ENCODE assay signal across 8 mouse cellular contexts in the genomic region with DNA sequence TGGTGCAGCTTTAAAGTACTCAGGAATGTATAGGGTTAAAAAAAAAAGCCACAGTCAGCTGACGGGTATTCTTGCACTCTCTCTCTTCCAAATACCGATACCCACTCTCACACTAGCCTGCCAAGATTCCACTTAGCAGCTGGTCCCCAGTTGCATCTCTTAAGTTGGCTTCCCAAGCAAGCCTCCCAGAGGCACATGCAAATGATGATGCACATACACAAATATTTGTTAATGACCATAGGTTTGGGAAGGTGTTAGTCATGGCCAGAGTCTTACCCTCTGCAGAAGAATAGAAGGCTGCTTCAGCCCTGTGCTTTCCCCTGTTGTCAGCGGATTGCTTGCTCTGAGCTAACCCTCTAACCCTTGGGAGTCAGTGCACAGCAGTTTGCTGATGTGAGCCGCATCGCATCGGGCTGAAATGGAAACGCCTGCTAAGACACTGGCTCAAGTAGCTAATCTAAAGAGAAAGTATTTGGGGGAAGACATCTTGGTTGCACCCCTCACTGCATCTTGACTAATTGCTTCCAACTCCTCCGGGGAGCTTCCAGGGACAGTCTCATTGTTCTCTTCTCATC. TPM values are rescaled to one million over a fixed set of nuclear protein-coding genes. Genes with fewer than 3 reads are reported as not detected.
DNase-seq lines count a peak whose midpoint lies in the region; ATAC-seq lines count a peak whose summit lies in the region.

No protein-coding gene starts in this region.

- intact Hi-C loops in left cerebral cortex, postnatal 36 days (cut with DNase I), result no loop called here

- H3K36me3 ChIP-seq in kidney, embryonic 16.5 days (ENCODE audit: insufficient read depth, low read length), result no peaks in the 10 kb centered on the region
- H3K36me3 ChIP-seq in forebrain, embryonic 11.5 days (ENCODE audit: control insufficient read depth, insufficient read depth, low read length), result no peaks in the 10 kb centered on the region

- no peak for DNase-seq in kidney, adult 18-20 months
- DNase-seq in forebrain, embryonic 11.5 days (ENCODE audit: low spot score), result no peak
- peak; percentile 39 for DNase-seq in heart, postnatal 4 days
- peak; percentile 68 to 73 for DNase-seq in left cerebral cortex, postnatal 36 days (ENCODE audit: low spot score in 2 of 2)
- peak; percentile 54 to 68 for DNase-seq in right cerebral cortex, postnatal 36 days (ENCODE audit: low spot score in 2 of 2)
- no peak for DNase-seq in urinary bladder, postnatal 25 days (ENCODE audit: low spot score)
- no peak for DNase-seq in testis, postnatal 14 days (ENCODE audit: low spot score)

- peak; percentile 54; the same call in 1 of the 2 replicates for ATAC-seq in kidney, embryonic 16.5 days (ENCODE audit: low FRiP score, low TSS enrichment)
- ATAC-seq in forebrain, embryonic 11.5 days (replicated peaks; ENCODE audit: low FRiP score), result peak; percentile 63

- no peak overlapping the region for H3K9ac ChIP-seq in kidney, embryonic 16.5 days (replicated peaks; ENCODE audit: low read length)
- no peak overlapping the region for H3K9ac ChIP-seq in forebrain, embryonic 11.5 days (ENCODE audit: low read length)

- no peaks in the 10 kb centered on the region for H3K27me3 ChIP-seq in kidney, embryonic 16.5 days (ENCODE audit: insufficient read depth, low read length)
- H3K27me3 ChIP-seq in forebrain, embryonic 11.5 days (ENCODE audit: control insufficient read depth, insufficient read depth, low read length), result no peaks in the 10 kb centered on the region

- H3K4me2 ChIP-seq in kidney, embryonic 16.5 days (replicated peaks; ENCODE audit: low read depth, low read length), result peak overlapping the region; percentile 26
- peak overlapping the region; percentile 36; the same call in 1 of the 2 replicates for H3K4me2 ChIP-seq in forebrain, embryonic 11.5 days (ENCODE audit: low read depth, low read length, severe bottlenecking)

- no peaks in the 10 kb centered on the region for H3K9me3 ChIP-seq in kidney, embryonic 16.5 days (ENCODE audit: low read length)
- no peaks in the 10 kb centered on the region for H3K9me3 ChIP-seq in forebrain, embryonic 11.5 days (ENCODE audit: control insufficient read depth, low read length)

- H3K4me3 ChIP-seq in kidney, embryonic 16.5 days (ENCODE audit: low read length), result no peak overlapping the region
- H3K4me3 ChIP-seq in forebrain, embryonic 11.5 days (ENCODE audit: low read depth, low read length), result no peak overlapping the region

- no peak overlapping the region for H3K27ac ChIP-seq in kidney, embryonic 16.5 days (ENCODE audit: low read length)
- no peak overlapping the region for H3K27ac ChIP-seq in forebrain, embryonic 11.5 days (ENCODE audit: low read depth, low read length)

- 13% methylated on average over 8 of the region's 8 CpGs for WGBS in kidney, embryonic 16.5 days
- 3% methylated on average over 8 of the region's 8 CpGs for WGBS in forebrain, embryonic 11.5 days

- H3K4me1 ChIP-seq in kidney, embryonic 16.5 days (ENCODE audit: insufficient read depth, low read length), result 0 out of 2 replicates have a peak, but pooled peaks cover 4% of the 10 kb centered on the region
- H3K4me1 ChIP-seq in forebrain, embryonic 11.5 days (replicated peaks; ENCODE audit: control insufficient read depth, insufficient read depth, low read length), result peaks cover 6% of the 10 kb centered on the region; the same call in 1 of the 2 replicates

RNA-seq across cellular contexts. Expression of a gene that starts 39.4 kb away (rescaled TPM):
- 1.2 and 1.3 TPM in 2 replicates for polyA plus RNA-seq in kidney, embryonic 16.5 days (2015; fragmentation: Nextera tagmentation; extraction: Ambion mirVana)
- 2.4 and 3.2 TPM in 2 replicates for polyA plus RNA-seq in forebrain, embryonic 11.5 days (2014; fragmentation: Nextera tagmentation; extraction: Ambion mirVana)
- total RNA-seq in heart, postnatal 4 days (2021), result under 1 TPM; 0.38 to 0.52 TPM
- under 1 TPM; 0.79 to 0.94 TPM for total RNA-seq in left cerebral cortex, postnatal 36 days (2021)

RNA-seq across cellular contexts. Expression of a gene that starts 55.6 kb away (rescaled TPM):
- 18.1 and 20.7 TPM in 2 replicates for polyA plus RNA-seq in kidney, embryonic 16.5 days (2015; fragmentation: Nextera tagmentation; extraction: Ambion mirVana)
- polyA plus RNA-seq in forebrain, embryonic 11.5 days (2014; fragmentation: Nextera tagmentation; extraction: Ambion mirVana), result 43.5 and 47.2 TPM in 2 replicates
- total RNA-seq in heart, postnatal 4 days (2021), result 10 to 100 TPM; 34.4 to 37.6 TPM
- 10 to 100 TPM; 72.3 to 88.7 TPM for total RNA-seq in left cerebral cortex, postnatal 36 days (2021)

Comparison
In these comparisons a context has a peak if more than half of its experiments do, and no peak if none do; other contexts are left out.
1. DNase-seq: peak in heart, postnatal 4 days (single experiment), left cerebral cortex, postnatal 36 days (2 of 2) and right cerebral cortex, postnatal 36 days (2 of 2); none in kidney, adult 18-20 months (single experiment), forebrain, embryonic 11.5 days (single experiment), urinary bladder, postnatal 25 days (single experiment) and testis, postnatal 14 days (single experiment).